Mouse (Mus musculus): ENCODE data around the gene Romo1. TPM values are rescaled to one million over a fixed set of nuclear protein-coding genes. Genes with fewer than 3 reads are reported as not detected.
A peak's percentile ranks its signal among the peaks of the same experiment; 100 is the strongest.

Gene Romo1
- polyA plus RNA-seq, 1 experiment from 2014 or later, result 380 TPM

DNA sequence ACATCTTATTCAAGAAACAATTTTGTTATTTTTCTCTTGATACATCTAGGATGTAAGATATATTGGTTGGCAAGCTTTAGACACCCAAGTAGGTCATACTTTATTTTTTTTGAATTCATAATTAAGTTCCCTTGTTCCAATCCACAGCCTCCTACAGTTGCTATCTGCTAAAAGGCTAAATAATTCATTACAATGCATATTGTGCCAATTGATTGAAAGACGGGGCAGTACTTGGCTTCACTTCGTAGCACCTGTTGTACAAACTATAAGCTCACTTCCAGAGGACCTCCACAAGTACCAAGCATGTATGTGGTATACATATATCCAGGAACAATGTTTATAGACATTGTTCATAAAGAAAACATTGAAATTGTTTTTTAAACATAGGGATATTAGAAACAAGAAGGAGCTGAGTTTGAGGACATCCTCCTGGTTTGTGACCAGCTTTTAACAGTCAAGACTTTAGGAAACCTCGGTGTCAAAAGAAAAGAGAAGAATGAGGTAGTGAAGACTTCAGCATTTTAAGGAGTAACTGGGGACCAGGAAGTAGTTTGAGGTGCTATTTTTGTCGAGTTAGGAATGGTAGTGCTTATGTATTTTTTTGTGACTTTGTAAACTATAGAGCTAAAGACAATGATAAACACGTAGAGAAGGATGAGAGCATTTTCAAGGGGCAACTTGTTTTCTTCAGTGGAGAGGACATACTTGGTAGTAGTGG lies 2.6 kb downstream of the Romo1 start:
- Histone ChIP-seq H3K4me3 (no peak overlapping the region), H3K9me3 (replicated peaks) (no peaks in the 10 kb centered on the region), H3K36me3 (peaks cover 56% of the 10 kb centered on the region), H3K27me3 (ENCODE audit: low read depth, poor library complexity, severe bottlenecking) (no peaks in the 10 kb centered on the region), H3K27ac (no peak overlapping the region), H3K4me1 (peaks cover 10% of the 10 kb centered on the region)
- 77% methylated on average over 5 of the region's 5 CpGs for WGBS
- DNase-seq (ENCODE audit: low spot score), result no peak

DNA sequence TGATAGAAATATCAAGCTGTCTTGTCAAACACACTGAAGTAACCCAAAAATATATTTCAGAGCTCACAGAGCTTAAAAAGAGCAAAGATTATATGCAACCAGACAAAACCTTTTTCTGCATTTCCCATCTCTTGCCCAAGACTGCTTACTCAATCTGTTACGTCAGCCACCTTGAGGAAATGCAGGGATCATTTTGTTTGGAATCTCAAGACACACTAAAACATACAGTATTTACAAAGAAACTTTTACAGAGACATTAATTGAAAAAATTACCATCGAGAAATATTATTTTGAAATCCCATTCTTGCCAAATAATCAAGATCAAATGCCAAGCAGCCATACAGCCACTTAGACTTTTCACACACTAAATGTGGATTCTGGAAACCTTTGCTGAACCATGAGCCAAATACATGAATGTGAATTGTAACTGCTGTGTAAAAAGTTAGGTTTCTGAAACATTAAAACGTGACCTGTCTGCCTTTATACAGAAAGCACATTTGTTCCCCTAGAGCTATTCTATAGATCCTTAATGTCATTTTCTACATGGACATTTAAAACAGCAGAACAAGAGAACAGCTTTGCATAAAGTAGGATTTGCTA lies 3.6 kb downstream of the Romo1 start:
- WGBS, result 92% methylated on average over 3 of the region's 3 CpGs
- DNase-seq (ENCODE audit: low spot score), result no peak
- H3K9me3 ChIP-seq (replicated peaks), result no peaks in the 10 kb centered on the region
- H3K27me3 ChIP-seq (ENCODE audit: low read depth, poor library complexity, severe bottlenecking), result no peaks in the 10 kb centered on the region
- H3K4me1 ChIP-seq, result peaks cover 10% of the 10 kb centered on the region
- H3K36me3 ChIP-seq, result peaks cover 62% of the 10 kb centered on the region
- no peak overlapping the region for H3K4me3 ChIP-seq
- H3K27ac ChIP-seq, result no peak overlapping the region

DNA sequence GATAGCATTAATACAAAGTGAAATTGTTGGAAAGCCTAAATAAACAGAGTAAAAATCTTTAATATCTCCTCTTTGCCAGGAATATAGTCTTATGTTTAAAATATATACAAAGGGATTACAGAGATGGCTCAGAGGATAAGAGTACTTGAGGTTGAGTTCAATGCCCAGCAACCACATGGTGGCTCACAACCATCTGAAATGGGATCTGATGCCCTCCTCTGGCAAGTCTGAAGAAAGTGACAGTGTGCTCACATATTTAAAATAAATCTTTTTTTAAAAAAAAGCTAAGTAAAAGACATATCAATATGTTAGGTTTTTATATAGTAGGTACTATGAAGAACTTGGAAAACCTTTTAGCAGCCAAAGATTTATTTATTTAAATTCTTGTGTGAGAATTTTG lies 7.7 kb downstream of the Romo1 start:
- Histone ChIP-seq H3K27me3 (ENCODE audit: low read depth, poor library complexity, severe bottlenecking) (no peaks in the 10 kb centered on the region), H3K4me3 (no peak overlapping the region), H3K27ac (no peak overlapping the region), H3K4me1 (peaks cover 7% of the 10 kb centered on the region; the same call in 1 of the 2 replicates), H3K36me3 (peaks cover 100% of the 10 kb centered on the region), H3K9me3 (replicated peaks) (no peaks in the 10 kb centered on the region)
- DNase-seq (ENCODE audit: low spot score), result no peak

DNA sequence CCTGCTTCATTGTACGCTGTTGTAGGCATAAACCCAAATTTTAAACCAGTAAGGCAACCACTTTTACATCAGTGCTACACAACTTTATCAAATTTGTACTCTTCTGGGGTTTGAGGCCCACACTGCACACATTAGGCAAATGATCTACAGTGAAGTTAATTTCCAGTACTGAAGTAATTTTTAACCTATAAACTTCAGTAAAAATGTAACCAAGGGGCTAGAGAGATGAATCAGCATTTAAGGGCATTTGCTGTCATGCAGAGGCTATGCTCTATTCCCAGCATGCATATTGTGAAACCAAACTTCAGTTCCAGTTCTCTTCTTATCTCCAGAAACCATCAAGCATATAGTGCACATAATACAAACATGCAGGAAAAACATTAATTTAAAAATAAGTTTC lies 21.6 kb downstream of the Romo1 start:
- H3K36me3 ChIP-seq, result peaks cover 98% of the 10 kb centered on the region
- H3K27ac ChIP-seq, result no peak overlapping the region
- H3K27me3 ChIP-seq (ENCODE audit: low read depth, poor library complexity, severe bottlenecking), result no peaks in the 10 kb centered on the region
- H3K4me3 ChIP-seq, result no peak overlapping the region
- DNase-seq (ENCODE audit: low spot score), result no peak
- 100% methylated on average over 1 of the region's 1 CpGs for WGBS
- H3K9me3 ChIP-seq (replicated peaks), result no peaks in the 10 kb centered on the region
- H3K4me1 ChIP-seq, result no peaks in the 10 kb centered on the region

DNA sequence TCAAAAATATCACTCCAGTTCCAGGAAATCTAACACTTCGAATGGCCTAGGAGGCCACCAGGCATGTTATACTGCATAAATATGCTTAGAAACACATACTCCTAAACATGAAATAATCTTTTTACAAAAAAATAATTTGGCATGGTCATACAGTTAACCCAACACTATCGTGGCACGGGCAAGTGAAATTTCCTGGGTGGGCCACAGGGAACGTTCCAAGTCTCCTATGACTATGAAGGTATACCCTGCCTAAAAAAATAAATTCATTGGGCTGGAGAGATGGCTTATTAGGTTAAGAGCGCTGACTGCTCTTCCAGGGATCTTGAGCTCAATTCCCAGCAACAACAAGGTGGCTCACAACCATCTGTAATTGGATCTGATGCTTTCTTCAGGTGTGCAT lies 22.7 kb downstream of the Romo1 start:
- no peaks in the 10 kb centered on the region for H3K27me3 ChIP-seq (ENCODE audit: low read depth, poor library complexity, severe bottlenecking)
- H3K36me3 ChIP-seq, result peaks cover 98% of the 10 kb centered on the region
- 97% methylated on average over 5 of the region's 5 CpGs for WGBS
- no peaks in the 10 kb centered on the region for H3K9me3 ChIP-seq (replicated peaks)
- H3K4me1 ChIP-seq, result no peaks in the 10 kb centered on the region
- no peak overlapping the region for H3K4me3 ChIP-seq
- DNase-seq (ENCODE audit: low spot score), result no peak
- no peak overlapping the region for H3K27ac ChIP-seq

DNA sequence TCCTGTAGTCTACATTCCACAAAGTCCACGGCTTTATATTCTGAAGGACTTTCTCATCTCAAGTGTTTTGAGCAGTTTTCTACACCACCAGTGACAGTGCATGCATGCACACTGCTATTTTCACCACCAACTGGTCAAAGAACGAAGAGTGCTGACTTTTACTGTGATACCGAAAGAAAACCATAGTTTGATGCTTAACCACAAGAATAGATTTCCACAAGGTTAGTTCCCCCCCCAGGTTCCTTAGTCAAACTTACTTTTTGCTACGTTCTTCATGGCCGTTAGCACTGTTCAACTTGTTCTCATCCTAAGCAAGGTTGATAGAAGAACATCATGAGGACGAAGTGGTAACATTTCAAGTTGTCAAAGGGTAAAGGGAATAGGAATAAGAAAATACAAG lies 33.2 kb downstream of the Romo1 start:
- DNase-seq (ENCODE audit: low spot score), result no peak
- Histone ChIP-seq H3K36me3 (peaks cover 73% of the 10 kb centered on the region), H3K4me1 (peaks cover 20% of the 10 kb centered on the region), H3K9me3 (replicated peaks) (no peaks in the 10 kb centered on the region), H3K4me3 (no peak overlapping the region), H3K27me3 (ENCODE audit: low read depth, poor library complexity, severe bottlenecking) (no peaks in the 10 kb centered on the region), H3K27ac (no peak overlapping the region)
- 92% methylated on average over 6 of the region's 6 CpGs for WGBS

DNA sequence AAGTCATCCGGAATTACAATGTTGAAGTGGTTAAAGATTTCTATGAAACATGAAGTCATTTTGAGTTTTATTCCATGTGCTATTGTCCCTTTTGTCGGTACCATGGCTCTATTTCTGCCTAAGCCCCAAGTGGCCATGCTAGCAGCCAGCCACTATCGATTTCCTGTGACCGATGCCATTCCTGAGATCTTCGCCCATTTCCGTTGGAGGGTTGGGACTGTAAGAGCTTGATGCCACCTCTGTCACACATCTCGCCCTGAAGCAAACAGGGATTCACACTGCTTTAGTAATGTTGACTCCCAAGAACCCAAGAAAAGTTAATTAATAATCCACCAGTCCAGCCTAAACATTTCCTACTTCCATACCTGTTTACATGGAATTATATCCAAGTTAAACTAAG lies 33.8 kb downstream of the Romo1 start:
- Histone ChIP-seq H3K4me3 (peak overlapping the region; percentile 90), H3K27me3 (ENCODE audit: low read depth, poor library complexity, severe bottlenecking) (no peaks in the 10 kb centered on the region), H3K9me3 (replicated peaks) (no peaks in the 10 kb centered on the region), H3K36me3 (peaks cover 67% of the 10 kb centered on the region), H3K27ac (no peak overlapping the region), H3K4me1 (peaks cover 20% of the 10 kb centered on the region)
- WGBS, result 93% methylated on average over 7 of the region's 7 CpGs
- DNase-seq (ENCODE audit: low spot score), result no peak

DNA sequence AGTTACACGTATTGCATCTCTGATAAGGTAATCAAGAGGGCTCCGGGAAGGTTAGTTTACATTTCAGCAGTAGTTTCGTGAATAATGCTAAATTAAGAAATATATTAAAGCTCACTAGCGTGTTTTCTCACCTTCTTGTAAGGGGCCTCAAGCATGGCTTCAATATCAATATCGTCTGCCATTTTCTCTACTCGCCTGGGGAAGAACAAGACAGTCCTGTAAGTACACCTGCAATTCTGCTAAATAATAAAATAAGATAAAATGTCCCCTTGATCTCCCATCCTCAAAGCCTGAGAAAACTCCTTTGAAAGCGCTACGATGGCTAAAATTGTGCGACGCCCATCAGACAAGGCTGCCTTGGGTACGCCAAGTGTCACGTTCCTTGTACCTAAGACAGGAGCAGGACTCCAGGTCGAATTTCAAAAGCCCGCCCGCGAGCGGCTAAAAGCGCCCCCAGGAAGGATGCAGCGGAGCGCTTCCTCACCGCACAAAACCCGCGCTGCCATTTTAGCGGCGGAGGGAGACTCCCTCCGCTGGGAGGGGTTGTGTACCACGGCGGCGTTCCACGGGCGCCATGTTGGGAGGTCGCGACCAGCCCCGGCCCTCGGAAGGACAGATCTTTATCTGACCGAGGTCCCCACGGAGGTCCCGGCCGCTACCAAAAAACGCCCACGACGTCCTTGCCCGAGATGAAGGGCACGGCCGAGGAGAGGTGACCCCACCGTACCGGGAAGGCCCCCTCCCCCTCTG lies 35.4 kb downstream of the Romo1 start:
- Histone ChIP-seq H3K36me3 (peaks cover 51% of the 10 kb centered on the region), H3K27ac (peak overlapping the region; percentile 100), H3K4me1 (peaks cover 20% of the 10 kb centered on the region), H3K4me3 (peak overlapping the region; percentile 90), H3K9me3 (replicated peaks) (no peaks in the 10 kb centered on the region), H3K27me3 (ENCODE audit: low read depth, poor library complexity, severe bottlenecking) (no peaks in the 10 kb centered on the region)
- DNase-seq (ENCODE audit: low spot score), result peak; percentile 88
- WGBS, result 1% methylated on average over 47 of the region's 47 CpGs

DNA sequence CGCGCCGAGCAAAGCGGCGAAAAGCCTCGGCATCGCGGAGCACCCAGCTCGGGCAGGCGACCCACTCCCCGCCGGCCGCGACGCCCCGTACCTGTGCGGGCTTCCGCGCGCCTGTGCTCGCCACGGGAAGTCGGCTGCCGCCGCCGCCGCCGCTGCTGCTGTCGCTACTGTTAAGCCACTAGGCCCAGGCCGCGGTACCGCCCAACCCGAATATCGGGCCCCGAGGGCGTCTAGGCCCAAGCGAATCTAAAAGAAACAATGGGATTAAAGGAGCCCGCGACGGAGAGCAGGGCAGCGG lies 35.9 kb downstream of the Romo1 start:
- WGBS, result under 1% methylated on average over 39 of the region's 41 CpGs
- Histone ChIP-seq H3K36me3 (peaks cover 46% of the 10 kb centered on the region), H3K27ac (peak overlapping the region; percentile 100)

DNA sequence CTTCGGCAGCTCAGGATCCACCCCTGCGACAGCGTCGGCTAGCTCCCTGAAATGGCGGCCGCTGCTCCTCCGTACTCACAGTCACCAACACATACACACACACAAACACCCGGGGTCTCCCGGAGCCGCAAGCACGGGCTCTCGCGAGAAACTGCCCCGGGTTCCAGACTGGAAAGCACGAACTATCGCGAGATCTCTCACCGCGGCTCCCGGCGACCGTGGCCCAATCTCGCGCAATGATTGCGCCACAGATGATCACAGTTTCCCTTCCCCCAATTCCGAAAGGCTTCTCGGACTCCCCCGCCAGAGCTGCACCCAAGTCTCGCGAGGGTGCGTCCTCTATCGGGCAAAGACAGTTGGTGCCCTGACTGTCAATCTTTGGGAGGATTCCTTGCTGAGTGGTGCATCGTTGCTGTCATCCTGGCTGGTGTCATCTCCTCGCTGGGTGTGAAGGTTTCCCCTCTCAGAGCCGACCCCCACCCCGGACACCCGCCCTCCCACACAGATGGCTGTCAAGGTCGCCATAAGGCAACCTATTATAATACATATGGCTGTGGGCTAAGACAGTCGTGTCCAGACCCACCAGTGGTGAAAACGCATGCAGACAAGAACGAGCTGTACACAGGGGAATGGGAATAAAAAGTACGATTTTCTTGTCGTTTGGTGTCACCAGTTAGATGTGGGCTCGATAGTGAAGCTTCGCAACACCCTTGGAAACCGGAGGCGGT lies 36.4 kb downstream of the Romo1 start, which contains the start of gene Rbm39:
Gene Rbm39 (minus strand): TSS at position 145 of the 728 bp plus-strand sequence.
- peaks cover 20% of the 10 kb centered on the region for H3K4me1 ChIP-seq
- DNase-seq (ENCODE audit: low spot score), result peak; percentile 100
- under 1% methylated on average over 47 of the region's 47 CpGs for WGBS
- peak within 1 kb of the TSS; percentile 90 for H3K4me3 ChIP-seq
- H3K36me3 ChIP-seq, result peaks cover 41% of the 10 kb centered on the region
- no peaks in the 10 kb centered on the region for H3K9me3 ChIP-seq (replicated peaks)
- no peaks in the 10 kb centered on the region for H3K27me3 ChIP-seq (ENCODE audit: low read depth, poor library complexity, severe bottlenecking)
- peak within 1 kb of the TSS; percentile 100 for H3K27ac ChIP-seq

More for the DNA sequence above, 35.9 kb downstream of the Romo1 start:
- Histone ChIP-seq H3K4me1 (peaks cover 20% of the 10 kb centered on the region), H3K9me3 (replicated peaks) (no peaks in the 10 kb centered on the region), H3K27me3 (ENCODE audit: low read depth, poor library complexity, severe bottlenecking) (no peaks in the 10 kb centered on the region), H3K4me3 (peak overlapping the region; percentile 90)
- no peak for DNase-seq (ENCODE audit: low spot score)

DNA sequence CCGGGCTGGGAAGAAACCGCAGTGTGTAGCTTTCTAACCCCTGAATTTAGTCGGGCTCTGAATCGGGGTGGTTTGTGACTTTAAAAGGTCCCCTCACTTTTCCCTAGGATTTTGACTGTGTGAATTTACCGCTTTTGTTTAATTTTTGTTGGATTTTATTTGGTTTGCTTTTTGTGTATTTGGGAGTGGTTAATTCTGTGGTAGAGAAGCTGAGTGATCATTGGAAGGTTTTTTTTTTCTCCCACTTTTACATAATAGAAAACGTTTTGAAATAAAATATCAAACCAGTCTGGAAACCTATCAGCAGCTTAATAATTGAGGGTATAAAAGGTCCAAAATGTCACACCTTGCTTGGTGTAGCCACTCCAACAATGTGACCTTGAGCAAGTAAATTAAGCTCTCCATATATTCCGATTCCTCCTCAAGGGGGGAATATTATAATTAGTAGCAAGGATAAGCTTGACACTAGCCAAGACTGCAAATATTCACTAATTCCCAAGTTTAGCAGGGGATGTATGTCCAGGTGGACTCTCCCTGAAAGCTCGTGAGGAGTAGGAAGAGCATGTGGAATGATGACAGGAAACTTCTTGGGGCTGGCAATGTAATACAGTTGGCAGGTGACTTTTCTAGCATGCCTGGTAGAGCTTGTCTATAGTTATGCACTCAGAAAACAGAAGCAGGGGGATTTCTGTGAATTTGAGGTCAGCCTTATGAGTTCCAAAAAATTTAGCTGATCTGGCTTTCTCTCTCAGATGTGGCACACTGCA lies 37.2 kb downstream of the Romo1 start:
- peaks cover 20% of the 10 kb centered on the region for H3K4me1 ChIP-seq
- H3K9me3 ChIP-seq (replicated peaks), result no peaks in the 10 kb centered on the region
- H3K27ac ChIP-seq, result peak overlapping the region; percentile 100
- no peak for DNase-seq (ENCODE audit: low spot score)
- H3K36me3 ChIP-seq, result peaks cover 34% of the 10 kb centered on the region
- no peaks in the 10 kb centered on the region for H3K27me3 ChIP-seq (ENCODE audit: low read depth, poor library complexity, severe bottlenecking)
- peak overlapping the region; percentile 90 for H3K4me3 ChIP-seq
- WGBS, result 21% methylated on average over 8 of the region's 8 CpGs

DNA sequence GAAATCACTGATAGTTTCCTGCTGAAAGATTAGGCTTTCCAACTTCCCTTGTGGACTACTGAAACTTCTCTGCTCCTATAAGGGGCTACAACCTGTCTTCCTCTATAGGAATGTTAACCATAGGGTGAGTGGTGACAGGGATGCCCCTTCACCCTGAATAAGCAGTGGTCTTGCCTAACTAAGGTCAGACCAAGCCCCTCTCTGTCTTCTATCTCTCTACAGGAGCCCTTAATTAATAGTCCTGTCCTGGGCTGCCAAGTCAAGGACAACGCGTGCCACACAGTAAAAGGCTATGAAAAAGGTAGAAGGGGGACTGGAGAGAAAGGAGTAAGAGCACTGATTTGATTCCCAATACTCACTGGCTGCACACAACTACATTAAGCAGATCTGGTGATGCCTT lies 37.8 kb downstream of the Romo1 start:
- no peak overlapping the region for H3K4me3 ChIP-seq

More for the DNA sequence above, 37.8 kb downstream of the Romo1 start:
- DNase-seq (ENCODE audit: low spot score), result no peak
- Histone ChIP-seq H3K36me3 (peaks cover 28% of the 10 kb centered on the region), H3K9me3 (replicated peaks) (no peaks in the 10 kb centered on the region), H3K27ac (no peak overlapping the region), H3K4me1 (peaks cover 20% of the 10 kb centered on the region), H3K27me3 (ENCODE audit: low read depth, poor library complexity, severe bottlenecking) (no peaks in the 10 kb centered on the region)
- 86% methylated on average over 2 of the region's 2 CpGs for WGBS
